Mouse (Mus musculus): ENCODE data around the gene Akr1b7. TPM values are rescaled to one million over a fixed set of nuclear protein-coding genes. Genes with fewer than 3 reads are reported as not detected.
"Not testable (repeated sequence)": the region's sequence is repeated elsewhere in the genome, so short reads cannot be mapped to it uniquely, and the experiment has no call there.

Akr1b7 gene
- 1,000 to 10,000 TPM in 1 of 2 experiments, 100 to 1,000 TPM in 1; 143 to 1,372 TPM for total RNA-seq (2021)
- long read RNA-seq, experiment 1, transcript Akr1b7-201 (10 exons, 1,281 nt): major isoform, 1,855 of 2,059 reads
- long read RNA-seq, experiment 1, partial matches to known transcripts: 98 of 2,059 reads
- long read RNA-seq, experiment 1, other reads (novel, unspliced or antisense): 106 of 2,059 reads
- long read RNA-seq, experiment 2, transcript Akr1b7-201 (10 exons, 1,281 nt): major isoform, 254 of 273 reads
- long read RNA-seq, experiment 2, partial matches to known transcripts: 11 of 273 reads
- long read RNA-seq, experiment 2, other reads (novel, unspliced or antisense): 8 of 273 reads

- DNase-seq: peak; percentile 77
These were observed at the start of gene Akr1b7 for GRCm38 (mm10) chr6:34412023-34412422. Akr1b7 (plus strand) TSS chr6:34412334.

DNA sequence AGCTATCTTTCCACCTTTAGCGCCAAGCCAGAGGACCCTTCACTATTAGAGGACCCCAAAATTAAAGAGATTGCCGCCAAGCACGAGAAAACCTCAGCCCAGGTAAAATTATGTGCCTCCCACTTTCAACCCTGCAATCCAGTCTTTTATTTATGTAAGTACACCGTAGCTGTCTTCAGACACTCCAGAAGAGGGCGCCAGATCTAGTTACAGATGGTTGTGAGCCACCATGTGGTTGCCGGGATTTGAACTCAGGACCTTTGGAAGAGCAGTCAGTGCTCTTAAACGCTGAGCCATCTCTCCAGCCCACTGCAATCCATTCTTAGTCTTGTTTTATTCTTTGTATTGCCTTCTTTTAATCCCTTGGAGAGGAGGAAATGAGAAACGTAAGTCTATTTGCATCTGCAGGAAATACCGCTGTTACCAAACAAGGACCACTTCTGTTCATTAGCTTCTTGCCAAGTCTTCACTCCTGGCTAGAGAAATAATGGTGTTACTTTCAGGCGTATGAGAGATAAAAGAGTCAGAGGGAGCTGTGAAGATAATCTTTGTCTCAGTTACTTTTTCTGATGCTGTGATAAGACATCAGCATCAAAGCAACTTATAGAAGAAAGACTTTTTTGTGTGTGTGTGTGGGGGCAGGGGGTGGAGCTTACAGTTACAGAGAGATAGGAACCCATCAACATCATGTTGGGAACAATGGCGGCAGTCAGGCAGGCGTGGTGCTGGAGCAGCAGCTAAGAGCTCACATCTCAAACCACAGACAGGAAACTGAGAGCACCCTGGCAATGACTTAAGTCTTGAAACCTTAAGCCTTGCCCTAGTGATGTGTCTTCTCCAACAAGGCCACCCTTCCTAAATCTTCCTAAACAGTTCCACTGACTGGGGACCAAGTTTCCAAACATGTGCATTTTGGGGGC is 47.7 kb upstream of the Akr1b7 start:
- DNase-seq: no peak

DNA sequence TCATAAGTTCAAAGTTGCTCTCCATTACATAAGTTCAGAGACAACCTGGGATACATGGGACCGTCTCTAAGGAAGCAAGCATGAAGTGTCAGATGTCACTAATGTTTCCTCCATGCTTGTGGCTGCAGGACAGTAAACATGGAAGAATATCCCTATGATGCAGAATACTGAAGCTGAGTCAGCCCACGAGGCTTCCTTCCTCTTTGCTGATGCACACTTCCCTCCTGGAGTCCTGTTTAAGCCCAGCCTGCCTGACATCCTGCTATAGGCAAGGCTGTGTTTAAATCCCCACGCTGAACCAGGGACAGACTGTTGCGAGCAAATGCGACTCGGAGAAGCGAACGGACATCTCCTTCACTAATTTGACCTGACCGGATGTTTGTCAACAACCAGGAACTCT is 44.1 kb upstream of the Akr1b7 start:
- DNase-seq: no peak

- peak; percentile 42 for DNase-seq
These were observed 42.1 kb upstream of the Akr1b7 start for GRCm38 (mm10) chr6:34370081-34370480.

- peak; percentile 90 for DNase-seq
These were observed 40.3 kb upstream of the Akr1b7 start for GRCm38 (mm10) chr6:34371700-34372351.

- no peak for DNase-seq
These were observed 38.3 kb upstream of the Akr1b7 start for GRCm38 (mm10) chr6:34373841-34374240.

- DNase-seq: not testable (repeated sequence)
These were observed 36.2 kb upstream of the Akr1b7 start for GRCm38 (mm10) chr6:34375888-34376287.

DNA sequence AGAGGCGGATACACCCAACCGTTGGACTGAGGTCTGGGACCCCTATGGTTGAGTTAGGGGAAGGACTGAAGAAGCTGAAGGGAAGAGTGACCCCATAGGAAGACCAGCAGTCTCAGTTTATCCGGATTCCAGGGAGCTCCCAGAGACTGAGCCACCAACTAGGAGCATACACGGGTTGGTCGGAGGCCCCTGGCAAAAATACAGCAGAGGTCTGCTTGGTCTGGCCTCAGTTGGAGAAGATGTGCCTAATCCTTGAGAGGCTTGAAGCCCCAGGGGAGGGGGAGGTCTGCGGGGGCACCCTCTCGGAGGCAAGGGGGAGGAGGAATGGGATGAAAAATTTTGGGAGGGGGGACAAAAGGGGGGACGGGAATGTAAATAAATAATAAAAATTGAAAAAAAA is 28.7 kb upstream of the Akr1b7 start:
- DNase-seq: no peak

DNA sequence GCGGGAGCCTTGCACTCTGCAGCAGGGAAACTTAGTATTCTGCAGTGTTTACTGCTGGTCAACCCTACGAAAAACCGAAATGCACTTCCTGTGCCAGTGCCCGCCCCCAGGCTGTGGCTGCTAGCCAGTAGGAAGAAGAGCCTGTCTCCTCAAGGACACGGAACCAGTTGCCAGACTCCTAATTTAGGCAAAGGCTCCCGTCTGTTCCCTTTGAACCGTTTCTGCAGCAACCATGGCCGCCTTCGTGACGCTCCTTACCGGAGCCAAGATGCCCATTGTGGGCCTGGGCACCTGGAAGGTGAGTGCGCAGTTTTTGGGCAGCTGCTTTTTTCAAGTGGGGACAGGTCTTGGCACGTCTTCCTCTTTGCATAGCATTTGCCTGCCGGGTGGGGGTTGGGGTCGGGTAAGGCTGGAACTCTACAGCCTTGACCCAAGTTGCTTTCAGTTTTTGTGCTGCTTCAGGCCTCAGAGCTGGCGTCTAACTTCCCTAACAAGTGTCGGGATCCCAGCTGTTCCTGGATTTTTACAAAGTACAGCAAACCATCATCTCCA is 27.9 kb upstream of the Akr1b7 start, which contains the start of gene Akr1b10:
Akr1b10 (plus strand) TSS at position 109 of the 552 bp plus-strand sequence.
- DNase-seq: peak; percentile 90

GRCm38 (mm10) chr6:34384701-34385370 is 27.3 kb upstream of the Akr1b7 start:
- peak; percentile 85 for DNase-seq

GRCm38 (mm10) chr6:34388420-34389156 is 23.5 kb upstream of the Akr1b7 start:
- DNase-seq: no peak

GRCm38 (mm10) chr6:34395897-34396296 is 16.2 kb upstream of the Akr1b7 start:
- peak; percentile 65 for DNase-seq

- DNase-seq: peak; percentile 24
These were observed 13.7 kb upstream of the Akr1b7 start for GRCm38 (mm10) chr6:34398431-34398830.

- no peak for DNase-seq
These were observed 12.4 kb upstream of the Akr1b7 start for GRCm38 (mm10) chr6:34399606-34400220.

GRCm38 (mm10) chr6:34400696-34401095 is 11.4 kb upstream of the Akr1b7 start:
- DNase-seq: peak; percentile 44

- no peak for DNase-seq
These were observed 5.4 kb upstream of the Akr1b7 start for GRCm38 (mm10) chr6:34406746-34407145.

DNA sequence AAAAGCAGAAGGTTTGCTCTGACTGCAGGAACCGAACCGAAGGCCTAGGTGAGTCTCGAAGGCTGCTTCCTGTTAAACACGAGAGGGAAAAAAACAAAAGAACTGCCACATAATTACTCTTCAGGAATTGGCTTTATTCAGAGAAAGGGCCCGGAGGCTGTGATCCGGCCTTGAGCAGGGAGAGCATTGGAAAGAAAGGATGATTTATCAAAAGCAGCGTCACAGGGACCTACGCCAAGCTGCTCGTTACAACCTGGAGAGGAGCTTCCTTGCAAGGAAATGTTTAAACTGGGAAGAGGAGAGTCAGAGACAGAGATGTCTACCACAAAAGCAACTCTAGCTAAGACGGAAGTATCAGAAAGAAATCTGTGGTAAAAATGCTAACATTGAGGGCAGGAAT is 4.7 kb upstream of the Akr1b7 start:
- DNase-seq: peak; percentile 46

- DNase-seq: no peak
These were observed 554 bp downstream of the Akr1b7 start for GRCm38 (mm10) chr6:34412688-34413087.

- DNase-seq: not testable (repeated sequence)
These were observed 1.3 kb downstream of the Akr1b7 start for GRCm38 (mm10) chr6:34413386-34413785.

GRCm38 (mm10) chr6:34416521-34416920 is 4.4 kb downstream of the Akr1b7 start:
- peak; percentile 67 for DNase-seq

Measured in adrenal gland, postnatal 10 days (tissue).